Mouse (Mus musculus): ENCODE measurements around the gene Trdmt1.
"Not testable (repeated sequence)": the region's sequence is repeated elsewhere in the genome, so short reads cannot be mapped to it uniquely, and the experiment has no call there.

The Trdmt1 gene

DNA sequence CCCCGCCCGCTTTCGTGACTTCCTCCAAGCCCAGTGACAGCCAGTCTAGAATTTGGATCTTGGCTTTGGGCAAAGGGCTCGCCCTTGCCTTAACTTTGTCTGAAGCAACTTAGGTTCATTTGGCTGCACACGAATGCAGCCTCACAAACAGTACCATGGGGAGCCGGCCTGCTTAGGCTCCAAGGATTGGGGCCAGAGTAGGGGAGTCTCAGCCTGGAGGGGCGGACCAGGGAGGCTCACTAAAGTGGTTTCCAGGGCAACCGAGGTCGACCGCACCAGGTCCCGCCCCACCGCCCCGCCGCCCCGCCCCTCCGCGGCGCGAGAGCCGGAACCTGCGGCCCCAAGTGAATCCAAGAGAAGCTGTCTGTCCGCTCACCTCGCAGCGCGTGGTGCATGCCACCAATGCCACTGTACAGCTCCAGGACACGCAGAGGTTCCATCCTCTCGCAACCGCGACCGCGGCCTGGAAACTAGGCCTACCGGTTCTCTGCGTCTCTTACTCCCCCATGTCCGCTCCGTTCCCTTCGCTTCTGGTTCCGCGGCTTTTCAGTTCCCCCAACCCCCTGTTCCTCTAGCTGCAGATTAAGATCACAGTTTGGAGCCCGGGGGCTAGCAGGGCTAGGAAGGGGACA is at the start of gene Trdmt1:
Gene Trdmt1, minus strand, starts transcription at position 476 of the 632 bp plus-strand sequence.
- DNase-seq: peak; percentile 88

DNA sequence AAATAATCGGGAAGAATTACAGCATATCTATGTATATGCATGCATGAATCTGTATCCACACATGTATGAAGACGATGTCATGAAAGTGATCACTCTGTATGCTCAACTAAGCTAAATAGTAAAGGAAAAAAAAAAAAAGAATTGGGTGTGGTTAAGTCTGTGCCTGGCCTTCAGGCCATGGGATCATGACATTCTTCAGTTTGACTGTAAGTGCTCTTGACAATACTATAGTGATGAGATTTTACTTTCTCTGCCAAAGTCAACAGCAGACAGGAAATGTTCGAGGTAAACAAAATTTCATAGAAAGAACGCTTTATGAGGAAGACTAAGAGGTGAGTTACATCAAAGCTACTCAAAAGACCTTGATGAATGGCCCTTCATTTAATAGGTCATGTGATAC is 48.9 kb upstream of the Trdmt1 start:
- no peak for DNase-seq

DNA sequence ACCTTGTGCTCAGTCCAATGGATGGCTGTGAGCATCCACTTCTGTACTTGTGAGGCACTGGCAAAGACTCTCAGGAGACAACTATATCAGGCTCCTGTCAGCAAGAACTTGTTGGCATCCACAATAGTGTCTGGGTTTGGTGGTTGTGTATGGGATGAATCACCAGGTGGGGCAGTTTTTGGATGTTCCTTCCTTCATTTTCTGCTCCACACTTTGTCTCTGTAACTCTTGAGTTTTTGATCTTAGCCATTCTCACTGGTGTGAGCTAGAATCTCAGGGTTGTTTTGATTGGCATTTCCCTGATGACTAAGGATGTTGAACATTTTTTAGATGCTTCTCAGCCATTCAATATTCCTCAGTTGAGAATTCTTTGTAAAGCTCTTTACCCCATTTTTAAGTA is 39.3 kb upstream of the Trdmt1 start:
- not testable (repeated sequence) for DNase-seq

DNA sequence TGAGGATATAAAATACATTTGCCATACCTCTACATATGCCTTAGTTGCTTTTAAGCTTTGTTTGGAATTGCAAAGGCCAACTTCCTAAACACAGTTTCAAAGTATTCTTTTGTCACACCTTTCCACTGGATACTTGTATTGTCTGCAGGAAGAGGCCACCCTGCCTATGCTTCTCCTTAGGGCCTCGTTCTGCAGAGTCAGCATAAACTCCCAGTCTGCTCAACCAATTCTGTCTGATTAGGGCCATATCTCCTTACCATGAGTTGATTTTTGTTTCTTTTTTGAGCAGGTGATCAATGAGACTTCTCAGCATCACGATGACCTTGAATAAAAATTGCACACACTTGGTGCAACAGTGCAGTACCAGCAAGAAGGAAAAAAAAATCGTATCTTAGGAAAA is 37.7 kb upstream of the Trdmt1 start:
- DNase-seq: no peak

DNA sequence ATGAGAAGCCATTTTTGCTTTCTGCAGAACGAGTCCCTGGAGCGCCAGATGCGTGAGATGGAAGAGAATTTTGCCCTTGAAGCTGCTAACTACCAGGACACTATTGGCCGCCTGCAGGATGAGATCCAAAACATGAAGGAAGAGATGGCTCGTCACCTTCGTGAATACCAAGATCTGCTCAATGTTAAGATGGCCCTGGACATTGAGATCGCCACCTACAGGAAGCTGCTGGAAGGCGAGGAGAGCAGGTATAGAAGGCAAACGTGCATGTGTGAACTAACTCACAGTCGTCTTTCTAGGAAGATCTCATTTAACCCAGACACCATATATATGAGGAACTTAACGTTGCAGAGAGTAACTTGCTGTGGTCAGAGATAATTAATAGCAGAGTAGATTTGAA is 35.5 kb upstream of the Trdmt1 start:
- peak in 1 of 2 experiments; percentile 34 for DNase-seq

DNA sequence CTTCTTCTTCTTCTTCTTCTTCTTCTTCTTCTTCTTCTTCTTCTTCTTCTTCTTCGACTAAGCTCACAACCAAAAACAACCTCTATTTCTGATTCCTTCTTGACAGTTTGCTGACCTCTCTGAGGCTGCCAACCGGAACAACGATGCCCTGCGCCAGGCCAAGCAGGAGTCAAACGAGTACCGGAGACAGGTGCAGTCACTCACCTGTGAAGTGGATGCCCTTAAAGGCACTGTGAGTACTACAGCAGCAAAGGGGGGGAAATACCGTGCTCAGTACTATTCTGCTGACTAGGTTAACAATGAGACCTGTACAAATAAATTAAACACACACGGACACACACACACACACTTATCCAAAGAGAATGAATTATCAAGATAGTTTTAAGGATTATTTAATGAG is 34.8 kb upstream of the Trdmt1 start:
- DNase-seq: peak in 1 of 2 experiments; percentile 5

DNA sequence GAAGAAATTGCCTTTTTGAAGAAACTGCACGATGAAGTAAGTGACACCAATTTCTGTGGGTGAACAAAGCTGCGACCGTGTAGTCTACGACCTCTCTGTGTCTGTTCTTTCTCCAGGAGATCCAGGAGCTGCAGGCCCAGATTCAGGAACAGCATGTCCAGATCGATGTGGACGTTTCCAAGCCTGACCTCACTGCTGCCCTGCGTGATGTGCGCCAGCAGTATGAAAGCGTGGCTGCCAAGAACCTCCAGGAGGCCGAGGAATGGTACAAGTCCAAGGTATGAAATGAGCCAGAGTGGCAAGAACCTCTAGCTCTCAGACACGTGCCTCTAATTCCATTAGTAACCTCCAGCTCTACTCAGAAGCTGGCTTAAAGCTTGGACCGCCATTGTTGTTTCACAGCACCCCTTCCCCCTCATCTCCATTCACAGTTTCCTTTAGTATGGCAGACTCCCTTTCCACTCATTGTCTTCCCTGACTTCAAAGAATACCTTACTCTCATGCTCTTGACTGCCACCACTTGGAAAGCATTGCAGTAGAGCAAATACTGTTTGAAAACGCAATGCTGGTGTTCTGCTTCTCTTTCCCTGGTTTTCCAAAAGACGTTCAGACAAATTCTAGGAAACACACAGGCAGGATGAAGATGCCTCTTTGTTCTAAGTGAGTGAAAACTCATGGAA is 34.1 kb upstream of the Trdmt1 start:
- DNase-seq: peak in 1 of 2 experiments; percentile 24

DNA sequence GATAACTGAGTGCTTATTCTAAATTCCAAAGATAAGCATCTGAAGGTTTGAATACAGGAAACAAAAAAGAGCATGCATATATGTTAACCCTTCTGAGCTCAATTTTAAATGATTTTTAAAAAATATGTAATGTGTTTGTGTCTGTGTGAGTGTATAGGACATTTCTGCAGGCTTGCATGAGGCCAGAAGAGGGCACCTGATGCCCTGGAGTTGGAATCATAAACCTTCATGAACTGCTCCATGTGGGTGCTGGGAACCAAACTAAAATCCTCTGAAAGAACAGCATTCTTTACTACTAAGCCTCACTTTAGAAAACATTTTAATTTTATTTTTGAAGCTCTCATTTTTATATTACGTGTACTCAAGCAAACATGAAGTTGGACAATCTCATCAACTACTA is 32.9 kb upstream of the Trdmt1 start:
- DNase-seq: no peak

DNA sequence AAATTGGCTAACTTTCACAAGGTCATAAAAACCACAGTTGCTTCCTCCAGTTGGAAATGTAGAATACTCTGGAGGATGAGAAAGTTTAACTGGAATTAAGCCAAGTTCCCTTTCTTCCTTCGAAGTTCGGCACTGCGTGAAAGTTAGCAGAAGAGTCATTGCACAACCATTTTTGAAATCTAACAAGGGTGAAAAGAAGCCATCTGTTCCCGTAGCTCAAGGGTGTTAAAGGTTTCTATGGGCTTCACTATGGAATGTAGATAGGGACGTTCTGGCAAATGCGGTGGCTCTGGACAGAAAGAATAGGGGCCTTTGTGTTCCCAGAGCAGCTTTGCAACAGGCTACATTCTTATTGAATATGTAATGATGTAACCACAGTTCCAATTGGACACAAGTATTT is 31.5 kb upstream of the Trdmt1 start:
- no peak for DNase-seq

DNA sequence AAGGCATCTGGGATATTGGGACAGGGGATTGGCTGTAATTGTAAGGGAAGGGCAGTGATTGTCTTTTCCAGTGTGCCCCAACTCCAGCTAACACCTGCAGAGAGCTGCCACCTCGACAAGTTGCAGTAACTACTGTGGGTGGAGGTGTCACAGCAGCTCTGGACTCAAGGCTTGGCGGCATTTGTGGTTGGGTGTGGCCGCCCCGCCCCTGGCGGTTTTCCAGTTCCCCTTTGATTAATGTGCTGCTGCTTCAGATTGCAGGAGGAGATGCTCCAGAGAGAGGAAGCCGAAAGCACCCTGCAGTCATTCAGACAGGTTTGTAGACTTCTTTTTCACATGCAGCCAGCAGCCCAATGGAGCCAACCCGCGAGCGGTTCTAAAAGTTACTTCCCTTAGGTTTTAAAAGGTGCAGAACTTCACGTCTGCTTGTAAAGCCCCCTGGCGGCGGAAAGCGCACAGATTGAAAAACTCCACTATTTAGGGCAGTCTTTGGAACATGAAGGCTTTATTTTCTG is 30.9 kb upstream of the Trdmt1 start:
- DNase-seq: peak; percentile 77 to 92

DNA sequence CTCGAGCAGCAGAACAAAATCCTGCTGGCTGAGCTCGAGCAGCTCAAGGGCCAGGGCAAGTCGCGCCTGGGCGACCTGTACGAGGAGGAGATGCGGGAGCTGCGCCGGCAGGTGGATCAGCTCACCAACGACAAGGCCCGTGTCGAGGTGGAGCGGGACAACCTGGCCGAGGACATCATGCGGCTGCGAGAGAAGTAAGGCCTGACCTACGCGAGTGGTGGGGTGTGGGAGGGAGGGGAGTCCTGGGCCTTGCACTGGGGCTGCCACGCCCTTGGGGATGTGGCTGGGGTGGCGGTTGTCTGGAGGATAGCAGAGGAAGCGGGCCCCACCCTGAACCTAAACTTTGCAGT is 30.3 kb upstream of the Trdmt1 start:
- peak; percentile 16 to 38 for DNase-seq

DNA sequence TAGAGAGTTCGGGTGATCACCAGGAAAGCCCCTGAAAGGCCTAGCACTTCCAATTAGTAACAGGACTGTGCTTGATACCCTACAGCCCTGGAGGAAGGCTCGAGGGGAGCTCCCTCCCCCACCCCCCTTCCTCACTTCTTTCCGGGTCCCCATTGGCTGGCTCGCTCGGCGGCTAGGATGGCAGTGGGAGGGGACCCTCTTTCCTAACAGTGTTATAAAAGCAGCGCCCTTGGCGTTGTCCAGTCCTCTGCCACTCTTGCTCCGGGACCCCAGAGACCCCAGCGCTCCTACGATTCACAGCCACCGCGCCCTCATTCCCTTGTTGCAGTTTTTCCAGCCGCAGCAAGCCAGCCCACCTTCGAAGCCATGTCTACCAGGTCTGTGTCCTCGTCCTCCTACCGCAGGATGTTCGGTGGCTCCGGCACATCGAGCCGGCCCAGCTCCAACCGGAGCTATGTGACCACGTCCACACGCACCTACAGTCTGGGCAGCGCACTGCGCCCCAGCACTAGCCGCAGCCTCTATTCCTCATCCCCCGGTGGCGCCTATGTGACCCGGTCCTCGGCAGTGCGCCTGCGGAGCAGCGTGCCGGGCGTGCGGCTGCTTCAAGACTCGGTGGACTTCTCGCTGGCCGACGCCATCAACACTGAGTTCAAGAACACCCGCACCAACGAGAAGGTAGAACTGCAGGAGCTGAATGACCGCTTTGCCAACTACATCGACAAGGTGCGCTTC is 29.8 kb upstream of the Trdmt1 start:
- DNase-seq: peak; percentile 58 to 64

DNA sequence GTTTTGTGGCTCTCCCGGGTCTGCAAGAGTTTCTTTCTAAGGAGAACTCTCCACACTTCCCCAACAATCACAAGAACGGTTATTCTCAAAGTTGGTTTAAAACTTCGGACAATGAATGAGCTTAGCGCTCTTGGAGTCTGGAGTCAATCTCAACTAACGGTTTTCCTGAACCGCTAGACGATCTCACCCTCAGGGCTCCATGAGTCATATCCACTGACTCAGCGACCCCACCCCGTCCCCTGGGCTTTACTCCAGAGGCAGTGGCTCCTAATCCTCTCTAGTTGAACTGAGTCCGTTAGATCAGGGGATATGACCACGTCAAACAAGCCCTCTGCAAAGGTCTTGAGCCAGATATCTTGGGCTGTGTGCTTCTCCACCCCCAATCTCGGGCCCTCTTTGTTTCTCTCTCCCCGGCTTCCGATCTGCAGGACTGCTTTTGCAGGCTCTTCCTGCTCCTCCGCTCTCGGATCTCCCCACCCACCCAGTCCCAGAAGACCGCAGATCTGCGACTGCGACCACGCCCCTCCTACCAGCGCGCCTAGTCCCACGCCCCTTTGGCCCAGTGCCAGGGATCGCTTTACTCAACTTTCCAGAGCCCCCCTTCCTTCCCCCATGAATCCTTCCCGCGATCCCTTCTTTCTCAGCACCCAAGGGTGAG is 29.1 kb upstream of the Trdmt1 start, which contains the start of gene Vim:
Gene Vim, plus strand, starts transcription at position 520 of the 658 bp plus-strand sequence.
- peak; percentile 76 to 87 for DNase-seq

DNA sequence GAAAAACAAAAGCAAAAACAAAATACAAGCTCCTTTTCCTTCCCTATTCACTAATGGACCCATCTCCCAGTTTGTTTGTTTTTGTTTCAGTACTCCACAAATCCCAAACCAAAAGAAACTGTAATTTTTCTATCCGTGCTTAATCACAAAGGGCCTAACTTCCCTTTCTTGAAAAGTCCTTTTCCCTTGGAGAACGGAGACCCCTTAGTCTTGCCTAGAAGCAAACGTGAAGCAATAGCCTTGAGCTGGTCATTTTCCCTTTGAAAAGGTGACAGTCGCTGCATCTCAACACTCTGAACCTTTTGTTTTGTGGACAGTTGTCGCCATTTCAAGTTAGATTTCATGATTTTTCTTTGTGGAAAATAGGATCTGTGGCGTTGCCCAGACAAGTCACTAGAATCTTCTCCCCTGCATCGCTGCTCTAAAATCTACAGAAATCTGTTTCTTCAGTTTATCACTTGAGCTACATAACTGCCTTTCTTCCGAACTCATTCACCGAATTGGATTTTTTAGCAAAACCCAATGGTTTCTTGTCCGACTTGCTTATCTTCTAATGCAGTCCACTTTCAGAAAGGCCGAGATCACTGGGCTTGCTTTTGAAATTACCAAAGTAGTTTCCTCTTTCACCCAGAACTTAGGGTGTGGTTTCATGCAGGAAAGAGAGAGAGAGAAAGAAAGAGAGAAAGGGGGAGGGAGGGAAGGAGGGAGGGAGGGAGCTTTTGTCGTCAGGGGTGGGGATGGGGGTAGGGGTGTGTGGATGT is 28.4 kb upstream of the Trdmt1 start:
- DNase-seq: no peak

DNA sequence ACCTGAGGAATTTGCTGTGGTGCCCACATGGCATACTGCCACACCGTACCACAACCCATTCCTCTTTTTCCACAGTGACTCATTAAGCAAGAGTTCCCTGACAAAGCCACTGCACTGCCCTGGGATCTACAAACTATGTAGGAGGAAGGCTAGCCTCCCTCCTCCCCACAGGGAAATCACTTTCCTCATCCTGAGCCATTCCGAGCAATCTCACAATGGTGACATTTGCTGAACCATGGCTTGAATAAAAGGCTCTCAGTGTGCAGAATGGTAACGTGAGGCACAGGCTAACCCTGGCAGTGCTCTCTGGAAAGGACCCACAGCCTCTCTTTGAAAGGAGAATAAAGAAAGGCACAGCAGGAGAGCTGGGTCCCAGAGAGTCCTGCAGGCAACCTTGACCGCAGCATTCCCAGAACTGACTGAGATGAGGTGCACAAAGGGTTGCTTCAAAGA is 27.7 kb upstream of the Trdmt1 start:
- DNase-seq: no peak

DNA sequence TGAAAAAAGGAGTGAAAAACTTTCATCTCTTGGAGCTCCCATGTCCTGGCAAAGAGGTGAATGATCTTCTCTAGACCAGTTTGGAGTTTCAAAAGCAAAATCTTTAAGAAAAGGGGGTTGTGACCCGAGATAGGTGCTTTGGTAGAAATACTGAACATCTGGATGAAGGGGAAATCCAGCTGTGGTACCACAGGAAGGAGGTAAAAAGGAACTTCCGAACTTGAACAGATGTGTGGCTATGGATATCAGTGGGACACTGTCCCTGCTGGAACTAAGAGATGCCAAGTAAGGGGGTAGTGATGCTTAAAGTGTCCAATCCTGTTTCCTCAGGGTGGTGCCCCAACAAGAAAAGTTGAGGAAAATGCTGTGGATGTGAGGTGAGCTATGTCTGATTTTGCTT is 25.7 kb upstream of the Trdmt1 start:
- DNase-seq: no peak

DNA sequence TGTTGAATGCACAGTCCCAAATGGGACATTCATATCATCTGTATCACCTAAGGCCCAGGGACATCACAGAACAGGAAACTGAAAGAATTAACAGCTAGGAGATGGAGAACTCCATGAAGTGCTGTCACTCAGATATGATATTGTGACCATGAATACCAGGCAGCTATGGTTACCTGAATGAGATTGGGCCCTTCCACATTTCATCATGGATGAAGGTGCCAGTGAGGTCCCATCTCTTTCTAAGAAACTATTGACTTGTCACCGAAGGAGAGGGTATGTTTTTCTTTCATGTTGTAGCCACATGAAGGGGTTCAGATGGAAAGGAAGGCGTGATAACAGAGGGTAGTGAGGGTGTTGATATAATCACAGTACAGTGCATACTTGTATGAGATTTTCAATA is 15.9 kb upstream of the Trdmt1 start:
- no peak for DNase-seq

DNA sequence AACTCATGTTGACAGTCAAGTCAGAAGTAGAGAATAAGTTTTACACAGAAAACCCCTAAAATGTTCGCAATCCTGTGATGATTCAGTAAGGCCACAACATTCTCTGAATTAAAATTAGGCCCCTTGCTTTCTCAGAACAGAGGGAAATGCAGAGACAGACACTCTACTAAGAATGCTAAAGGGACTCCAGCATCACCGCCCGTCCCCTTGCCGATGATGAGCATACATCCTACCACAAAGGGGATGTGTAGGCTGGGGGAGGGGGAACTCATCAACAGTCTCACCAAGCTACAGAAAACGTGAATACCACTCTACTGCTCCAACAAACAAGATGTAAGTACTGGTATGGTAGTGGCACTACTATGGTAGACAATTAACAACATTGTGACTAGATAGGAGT is 15.3 kb upstream of the Trdmt1 start:
- DNase-seq: no peak

DNA sequence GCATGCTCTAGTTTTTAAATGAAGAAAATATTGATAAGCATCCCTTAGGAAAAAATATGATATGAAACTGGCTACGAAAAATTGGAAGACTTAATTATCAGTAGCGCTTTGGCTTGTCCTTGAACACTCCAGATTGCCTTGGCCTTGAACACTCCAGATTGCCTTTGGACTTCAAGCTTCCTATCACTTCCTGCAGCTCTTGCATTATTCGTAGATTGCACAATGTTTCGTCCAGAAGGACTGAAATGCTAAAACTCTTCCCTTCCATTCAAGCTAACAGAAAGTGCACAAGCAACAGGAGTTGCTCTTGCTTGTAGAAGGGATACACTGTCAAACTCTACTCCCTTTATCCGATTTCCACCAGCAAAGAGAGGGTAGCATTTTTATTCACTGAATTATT is 14.8 kb upstream of the Trdmt1 start:
- no peak for DNase-seq

DNA sequence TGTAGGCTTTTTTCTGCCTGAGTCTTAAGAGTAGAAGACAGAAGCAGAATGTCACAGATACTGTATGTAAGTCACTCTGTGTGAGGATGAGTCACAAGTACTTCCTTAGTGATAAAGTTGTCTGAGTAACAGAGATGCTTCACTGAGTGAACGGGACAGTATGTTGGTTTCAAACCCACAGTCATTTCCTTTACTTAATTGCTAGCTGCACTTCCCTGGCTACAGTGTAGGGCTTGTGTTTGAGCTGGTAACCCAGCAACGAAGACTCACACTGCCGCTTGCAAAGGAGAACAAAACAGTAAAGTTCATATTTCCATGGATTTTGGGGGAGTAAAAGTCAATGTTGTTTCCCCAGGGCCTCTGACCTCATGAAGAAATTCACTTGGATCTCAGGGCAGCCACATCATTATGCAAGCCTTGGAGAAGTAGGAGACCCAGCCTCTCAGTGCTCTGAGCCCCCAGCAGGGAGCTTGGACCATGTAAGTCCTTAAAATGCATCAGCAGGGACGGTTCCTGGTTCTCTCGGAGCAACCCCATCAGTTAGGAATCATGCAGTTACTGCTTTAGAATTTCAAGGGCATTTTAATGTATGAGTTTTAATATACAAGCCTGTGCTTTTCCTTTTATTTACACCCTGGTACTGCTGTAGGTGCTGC is 14.3 kb upstream of the Trdmt1 start:
- no peak for DNase-seq

DNA sequence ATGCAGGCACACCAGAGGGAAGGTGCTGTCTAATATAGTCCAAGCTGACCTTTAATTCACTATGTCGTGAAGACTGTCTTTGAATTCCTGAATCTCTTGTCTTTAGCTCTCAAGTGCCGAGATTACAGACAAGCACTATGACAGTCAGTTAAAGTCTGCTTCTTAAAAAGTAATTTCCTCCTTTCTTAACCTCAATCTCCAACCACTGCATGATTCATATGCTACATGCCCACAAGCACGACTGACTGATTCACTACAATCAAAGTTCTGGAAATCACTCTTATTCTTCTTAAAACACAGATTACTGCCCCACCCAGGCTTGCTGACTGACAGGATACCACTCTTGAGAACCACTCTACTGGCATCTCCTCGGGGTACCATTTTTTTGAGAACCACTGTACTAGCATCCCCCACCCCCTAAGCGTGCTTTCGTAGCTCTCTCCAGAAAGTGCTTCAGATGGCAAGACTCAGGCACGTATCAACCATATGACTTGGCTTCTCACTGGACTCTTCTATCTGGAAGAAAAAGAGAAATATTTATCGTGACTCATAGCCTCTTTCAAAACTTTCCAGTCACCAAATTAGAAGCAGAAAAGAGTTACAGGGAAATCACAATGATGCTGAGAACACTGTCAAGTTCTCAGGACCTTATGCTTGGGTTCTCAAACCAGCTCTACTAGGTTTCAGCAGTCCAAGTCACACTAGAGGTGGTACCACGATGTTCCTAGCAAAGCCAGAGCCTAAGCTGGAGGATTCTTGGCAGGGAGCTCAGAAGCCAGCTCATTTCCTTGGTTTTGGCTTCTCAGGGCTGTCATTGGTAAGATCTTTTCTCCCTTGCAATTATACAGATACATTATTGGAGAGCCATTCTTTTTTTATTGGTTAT is 12.9 kb upstream of the Trdmt1 start:
- no peak for DNase-seq
